Mouse (Mus musculus): ENCODE results near the gene Lsamp. TPM values are rescaled to one million over a fixed set of nuclear protein-coding genes. Genes with fewer than 3 reads are reported as not detected.
A peak's percentile ranks its signal among the peaks of the same experiment; 100 is the strongest.

The Lsamp gene
- total RNA-seq, 1 experiment = not detected

GRCm38 (mm10) chr16:40271859-40272258 lies 287.7 kb downstream of the Lsamp start:
- in situ Hi-C loops (cut with MboI; ENCODE audit: low sequenced_read_pairs in 2 of 2, unreplicated experiment in 2 of 2) = no loop called here
- Histone ChIP-seq H3K9ac (ENCODE audit: insufficient read depth, low read depth, low read length, poor library complexity, severe bottlenecking) (no peak overlapping the region), H3K4me3 (ENCODE audit: insufficient read depth in 1 of 2, low read depth in 1 of 2, low read length in 2 of 2, poor library complexity in 1 of 2, severe bottlenecking in 1 of 2) (no peak overlapping the region), H3K27ac (ENCODE audit: insufficient read depth, low read depth, low read length, poor library complexity, severe bottlenecking) (no peak overlapping the region), H3K9me3 (ENCODE audit: control insufficient read depth, insufficient read depth, low read depth, low read length) (no peaks in the 10 kb centered on the region), H3K36me3 (ENCODE audit: control insufficient read depth, insufficient read depth, low read length, poor library complexity, severe bottlenecking) (no peaks in the 10 kb centered on the region), H3K4me1 (ENCODE audit: control insufficient read depth in 2 of 2, insufficient read depth in 2 of 2, low read length in 2 of 2, poor library complexity in 1 of 2) (no peaks in the 10 kb centered on the region)
- no peak for TF ChIP-seq HCFC1 (IDR thresholded peaks at IDR 0.05; ENCODE audit: borderline replicate concordance, insufficient read depth, low read length)
- TF ChIP-seq CHD2 (IDR thresholded peaks at IDR 0.05; ENCODE audit: low read depth, low read length) = no peak
- TF ChIP-seq MAFK (IDR thresholded peaks at IDR 0.05; ENCODE audit: insufficient read depth, low read depth, low read length) = no peak
- TF ChIP-seq ZNF384 (IDR thresholded peaks at IDR 0.05; ENCODE audit: low read depth, low read length) = no peak
- no peak for TF ChIP-seq ZC3H11A (IDR thresholded peaks at IDR 0.05; ENCODE audit: borderline replicate concordance, low read depth, low read length)
- DNase-seq (ENCODE audit: low read depth, low spot score) = peak; percentile 4

- in situ Hi-C loops (cut with MboI; ENCODE audit: low sequenced_read_pairs in 2 of 2, unreplicated experiment in 2 of 2) = no loop called here
- H3K36me3 ChIP-seq (ENCODE audit: control insufficient read depth, insufficient read depth, low read length, poor library complexity, severe bottlenecking) = no peaks in the 10 kb centered on the region
- no peak for TF ChIP-seq HCFC1 (IDR thresholded peaks at IDR 0.05; ENCODE audit: borderline replicate concordance, insufficient read depth, low read length)
- TF ChIP-seq ZNF384 (IDR thresholded peaks at IDR 0.05; ENCODE audit: low read depth, low read length) = no peak
- no peak for TF ChIP-seq MAFK (IDR thresholded peaks at IDR 0.05; ENCODE audit: insufficient read depth, low read depth, low read length)
- TF ChIP-seq ZC3H11A (IDR thresholded peaks at IDR 0.05; ENCODE audit: borderline replicate concordance, low read depth, low read length) = no peak
- TF ChIP-seq CHD2 (IDR thresholded peaks at IDR 0.05; ENCODE audit: low read depth, low read length) = no peak
- DNase-seq (ENCODE audit: low read depth, low spot score) = no peak
- no peaks in the 10 kb centered on the region for H3K4me1 ChIP-seq (ENCODE audit: control insufficient read depth in 2 of 2, insufficient read depth in 2 of 2, low read length in 2 of 2, poor library complexity in 1 of 2)
- H3K27ac ChIP-seq (ENCODE audit: insufficient read depth, low read depth, low read length, poor library complexity, severe bottlenecking) = no peak overlapping the region
- no peak overlapping the region for H3K9ac ChIP-seq (ENCODE audit: insufficient read depth, low read depth, low read length, poor library complexity, severe bottlenecking)
- no peak overlapping the region for H3K4me3 ChIP-seq (ENCODE audit: insufficient read depth in 1 of 2, low read depth in 1 of 2, low read length in 2 of 2, poor library complexity in 1 of 2, severe bottlenecking in 1 of 2)
- H3K9me3 ChIP-seq (ENCODE audit: control insufficient read depth, insufficient read depth, low read depth, low read length) = no peaks in the 10 kb centered on the region
Measured at GRCm38 (mm10) chr16:40290132-40290531, 306.0 kb downstream of the Lsamp start.

- no peak overlapping the region for H3K9ac ChIP-seq (ENCODE audit: insufficient read depth, low read depth, low read length, poor library complexity, severe bottlenecking)
- H3K4me1 ChIP-seq (ENCODE audit: control insufficient read depth in 2 of 2, insufficient read depth in 2 of 2, low read length in 2 of 2, poor library complexity in 1 of 2) = no peaks in the 10 kb centered on the region
- no peak overlapping the region for H3K4me3 ChIP-seq (ENCODE audit: insufficient read depth in 1 of 2, low read depth in 1 of 2, low read length in 2 of 2, poor library complexity in 1 of 2, severe bottlenecking in 1 of 2)
- TF ChIP-seq MAFK (IDR thresholded peaks at IDR 0.05; ENCODE audit: insufficient read depth, low read depth, low read length) (no peak), HCFC1 (IDR thresholded peaks at IDR 0.05; ENCODE audit: borderline replicate concordance, insufficient read depth, low read length) (no peak), CHD2 (IDR thresholded peaks at IDR 0.05; ENCODE audit: low read depth, low read length) (no peak), ZNF384 (IDR thresholded peaks at IDR 0.05; ENCODE audit: low read depth, low read length) (no peak), ZC3H11A (IDR thresholded peaks at IDR 0.05; ENCODE audit: borderline replicate concordance, low read depth, low read length) (no peak)
- in situ Hi-C loops (cut with MboI; ENCODE audit: low sequenced_read_pairs in 2 of 2, unreplicated experiment in 2 of 2) = no loop called here
- H3K27ac ChIP-seq (ENCODE audit: insufficient read depth, low read depth, low read length, poor library complexity, severe bottlenecking) = no peak overlapping the region
- H3K9me3 ChIP-seq (ENCODE audit: control insufficient read depth, insufficient read depth, low read depth, low read length) = no peaks in the 10 kb centered on the region
- no peak for DNase-seq (ENCODE audit: low read depth, low spot score)
- H3K36me3 ChIP-seq (ENCODE audit: control insufficient read depth, insufficient read depth, low read length, poor library complexity, severe bottlenecking) = no peaks in the 10 kb centered on the region
Measured at GRCm38 (mm10) chr16:40294296-40294882, 310.2 kb downstream of the Lsamp start.

- H3K4me3 ChIP-seq (ENCODE audit: insufficient read depth in 1 of 2, low read depth in 1 of 2, low read length in 2 of 2, poor library complexity in 1 of 2, severe bottlenecking in 1 of 2) = no peak overlapping the region
- H3K27ac ChIP-seq (ENCODE audit: insufficient read depth, low read depth, low read length, poor library complexity, severe bottlenecking) = no peak overlapping the region
- no peaks in the 10 kb centered on the region for H3K4me1 ChIP-seq (ENCODE audit: control insufficient read depth in 2 of 2, insufficient read depth in 2 of 2, low read length in 2 of 2, poor library complexity in 1 of 2)
- no peaks in the 10 kb centered on the region for H3K36me3 ChIP-seq (ENCODE audit: control insufficient read depth, insufficient read depth, low read length, poor library complexity, severe bottlenecking)
- TF ChIP-seq ZNF384 (IDR thresholded peaks at IDR 0.05; ENCODE audit: low read depth, low read length) = no peak
- no peak overlapping the region for H3K9ac ChIP-seq (ENCODE audit: insufficient read depth, low read depth, low read length, poor library complexity, severe bottlenecking)
- H3K9me3 ChIP-seq (ENCODE audit: control insufficient read depth, insufficient read depth, low read depth, low read length) = no peaks in the 10 kb centered on the region
- no peak for DNase-seq (ENCODE audit: low read depth, low spot score)
- in situ Hi-C loops (cut with MboI; ENCODE audit: low sequenced_read_pairs in 2 of 2, unreplicated experiment in 2 of 2) = no loop called here
Measured at GRCm38 (mm10) chr16:40295240-40295639, 311.1 kb downstream of the Lsamp start.

- TF ChIP-seq CHD2 (IDR thresholded peaks at IDR 0.05; ENCODE audit: low read depth, low read length) (no peak), ZC3H11A (IDR thresholded peaks at IDR 0.05; ENCODE audit: borderline replicate concordance, low read depth, low read length) (no peak), MAFK (IDR thresholded peaks at IDR 0.05; ENCODE audit: insufficient read depth, low read depth, low read length) (no peak), HCFC1 (IDR thresholded peaks at IDR 0.05; ENCODE audit: borderline replicate concordance, insufficient read depth, low read length) (no peak)
- H3K4me3 ChIP-seq (ENCODE audit: insufficient read depth in 1 of 2, low read depth in 1 of 2, low read length in 2 of 2, poor library complexity in 1 of 2, severe bottlenecking in 1 of 2) = no peak overlapping the region
- H3K4me1 ChIP-seq (ENCODE audit: control insufficient read depth in 2 of 2, insufficient read depth in 2 of 2, low read length in 2 of 2, poor library complexity in 1 of 2) = no peaks in the 10 kb centered on the region
- H3K9ac ChIP-seq (ENCODE audit: insufficient read depth, low read depth, low read length, poor library complexity, severe bottlenecking) = no peak overlapping the region
- no peaks in the 10 kb centered on the region for H3K36me3 ChIP-seq (ENCODE audit: control insufficient read depth, insufficient read depth, low read length, poor library complexity, severe bottlenecking)
- H3K9me3 ChIP-seq (ENCODE audit: control insufficient read depth, insufficient read depth, low read depth, low read length) = no peaks in the 10 kb centered on the region
- in situ Hi-C loops (cut with MboI; ENCODE audit: low sequenced_read_pairs in 2 of 2, unreplicated experiment in 2 of 2) = no loop called here
- no peak overlapping the region for H3K27ac ChIP-seq (ENCODE audit: insufficient read depth, low read depth, low read length, poor library complexity, severe bottlenecking)
- DNase-seq (ENCODE audit: low read depth, low spot score) = no peak
Measured at GRCm38 (mm10) chr16:40307666-40308065, 323.5 kb downstream of the Lsamp start.
